Mouse (Mus musculus) liver, postnatal 0 days (tissue): ENCODE measurements around the gene Stx12. TPM values are rescaled to one million over a fixed set of nuclear protein-coding genes. Genes with fewer than 3 reads are reported as not detected.
A peak's percentile ranks its signal among the peaks of the same experiment; 100 is the strongest.

Experiments
- ATAC-seq: fragments of 200-750 bp; cut with Nextera tagmentation; 2 replicates; pipeline ENCODE4 v1.8.0; 2017; ENCODE audit warnings: mild to moderate bottlenecking, moderate library complexity
- DNase-seq: peaks from one replicate; pipeline ENCODE4 v3.0.0-alpha.2; 2016
- H3K27ac ChIP-seq: fragments of 300-500 bp; sonication (generic); 2 replicates; pipeline ENCODE4 v1.5.1; 2014; ENCODE audit warnings: antibody characterized with exemption, moderate library complexity, mild to moderate bottlenecking, low read depth
- H3K27me3 ChIP-seq: fragments of 300-500 bp; sonication (generic); 2 replicates; pipeline ENCODE4 v1.6.1; 2014; ENCODE audit warnings: low read length, control low read depth, mixed read lengths; ENCODE audit not compliant: insufficient read depth
- H3K36me3 ChIP-seq: fragments of 300-500 bp; sonication (generic); replicated peaks from 2 replicates; pipeline ENCODE4 v1.6.1; 2014; ENCODE audit warnings: mild to moderate bottlenecking, control low read depth, low read length, moderate library complexity, mixed read lengths; ENCODE audit not compliant: insufficient read depth
- H3K4me1 ChIP-seq: fragments of 300-500 bp; sonication (generic); 2 replicates; pipeline ENCODE4 v1.6.1; 2014; ENCODE audit warnings: antibody characterized with exemption, mild to moderate bottlenecking, control low read depth; ENCODE audit not compliant: insufficient read depth
- H3K4me2 ChIP-seq: fragments of 300-500 bp; sonication (generic); 2 replicates; pipeline ENCODE4 v1.6.1; 2014; ENCODE audit warnings: low read depth, mild to moderate bottlenecking, low read length, moderate library complexity, mixed read lengths
- H3K4me3 ChIP-seq: fragments of 300-500 bp; sonication (generic); 2 replicates; pipeline ENCODE4 v1.5.1; 2014; ENCODE audit warnings: low read depth, low read length
- H3K9ac ChIP-seq: fragments of 300-500 bp; sonication (generic); replicated peaks from 2 replicates; pipeline ENCODE4 v1.6.1; 2014; ENCODE audit warnings: mild to moderate bottlenecking, moderate library complexity
- H3K9me3 ChIP-seq: fragments of 300-500 bp; sonication (generic); 2 replicates; pipeline ENCODE4 v1.6.1; 2016; ENCODE audit warnings: mild to moderate bottlenecking, control low read depth, low read length, mixed read lengths
- CTCF ChIP-seq: sonication (generic); IDR thresholded peaks from 2 replicates; pipeline ENCODE4 v1.5.1; 2016; ENCODE audit warnings: antibody characterized with exemption, low read depth
- EP300 ChIP-seq: IDR thresholded peaks from 2 replicates; pipeline ENCODE4 v1.6.1; 2016; ENCODE audit warnings: antibody characterized with exemption, low read depth, mild to moderate bottlenecking
- WGBS: fragments of 180-500 bp; shearing (Covaris S2); extraction: QIAGEN DNeasy Blood & Tissue Kit; methylation state at CpG from one replicate; pipeline ENCODE4 v1.1.7; 2014; ENCODE audit not compliant: insufficient replicate concordance; 5-methylcytosine and 5-hydroxymethylcytosine counted together
- polyA plus RNA-seq: library from polyadenylated mRNA; unstranded; fragments of >200 nt; fragmentation: Nextera tagmentation; extraction: Ambion mirVana; gene quantifications from 2 replicates; pipeline ENCODE4 v1.2.1, GENCODE M21; 2015

The Stx12 gene
- polyA plus RNA-seq, 1 experiment from 2014 or later: 17.0 TPM

DNA sequence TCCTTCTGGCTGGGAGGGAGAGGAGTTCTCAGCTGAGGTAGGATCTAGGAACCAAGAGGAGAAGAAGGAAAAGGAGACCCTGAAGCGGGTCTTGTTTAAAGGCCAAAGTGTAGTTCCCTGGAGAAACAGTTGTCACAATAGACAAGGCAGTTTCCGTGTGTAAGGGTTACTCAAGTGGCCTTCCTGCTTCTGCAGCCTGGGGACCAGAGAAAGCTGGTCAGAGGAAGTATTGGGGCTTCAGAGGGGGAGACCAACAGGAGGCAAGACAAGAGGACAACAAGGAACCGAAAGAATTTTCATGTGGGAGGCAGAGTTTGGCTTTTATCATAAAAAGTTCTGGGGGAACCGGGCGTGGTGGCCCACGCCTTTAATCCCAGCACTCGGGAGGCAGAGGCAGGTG lies 67.9 kb downstream of the Stx12 start:
- no peaks in the 10 kb centered on the region for H3K9me3 ChIP-seq
- H3K27ac ChIP-seq: peak overlapping the region; percentile 74
- TF ChIP-seq EP300 (no peak), CTCF (no peak)
- no peak overlapping the region for H3K4me2 ChIP-seq
- H3K36me3 ChIP-seq: no peaks in the 10 kb centered on the region
- 42% methylated on average over 7 of the region's 7 CpGs for WGBS
- H3K9ac ChIP-seq: no peak overlapping the region
- no peak overlapping the region for H3K4me3 ChIP-seq
- ATAC-seq (no peak), DNase-seq (no peak)
- H3K27me3 ChIP-seq: no peaks in the 10 kb centered on the region
- H3K4me1 ChIP-seq: peaks cover 6% of the 10 kb centered on the region

DNA sequence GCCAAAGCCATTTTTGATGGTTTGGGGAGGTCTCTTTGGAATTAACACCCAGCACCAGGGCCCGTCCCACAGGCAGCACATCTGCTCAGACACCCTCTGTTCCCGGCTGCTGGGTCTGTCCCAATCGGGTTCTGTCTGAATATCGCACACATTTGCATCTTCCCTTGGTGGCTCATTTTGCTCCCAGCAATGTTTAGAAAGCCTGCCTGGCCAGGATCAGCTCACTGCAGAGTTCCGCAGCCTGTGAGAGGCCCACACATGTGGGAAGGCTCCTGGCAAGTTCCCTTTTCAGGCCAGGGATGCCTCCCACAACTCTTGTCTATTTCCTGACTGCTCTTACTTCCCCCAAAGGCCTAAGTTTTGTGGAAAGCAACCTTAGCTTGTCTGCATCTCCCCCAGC lies 74.7 kb downstream of the Stx12 start:
- no peak for ATAC-seq
- DNase-seq: no peak
- Histone ChIP-seq H3K27ac (peak overlapping the region; percentile 62), H3K4me2 (no peak overlapping the region), H3K36me3 (no peaks in the 10 kb centered on the region), H3K4me3 (no peak overlapping the region), H3K9ac (no peak overlapping the region), H3K9me3 (peaks cover 4% of the 10 kb centered on the region; the same call in 1 of the 2 replicates), H3K4me1 (peaks cover 19% of the 10 kb centered on the region), H3K27me3 (no peaks in the 10 kb centered on the region)
- 50% methylated on average over 5 of the region's 5 CpGs for WGBS
- no peak for TF ChIP-seq CTCF
- TF ChIP-seq EP300: no peak

- H3K9me3 ChIP-seq: peaks cover 4% of the 10 kb centered on the region; the same call in 1 of the 2 replicates
- H3K27me3 ChIP-seq: no peaks in the 10 kb centered on the region
- H3K4me2 ChIP-seq: 0 out of 2 replicates have a peak overlapping the region, but pooled peaks have one; percentile 30
- H3K36me3 ChIP-seq: no peaks in the 10 kb centered on the region
- no peak overlapping the region for H3K4me3 ChIP-seq
- TF ChIP-seq CTCF: no peak
- WGBS: 34% methylated on average over 5 of the region's 5 CpGs
- DNase-seq (peak; percentile 54), ATAC-seq (peak; percentile 50; the same call in 1 of the 2 replicates)
- H3K9ac ChIP-seq: no peak overlapping the region
- H3K4me1 ChIP-seq: peaks cover 19% of the 10 kb centered on the region
- peak overlapping the region; percentile 73 for H3K27ac ChIP-seq
Observed at GRCm38 (mm10) chr4:132807771-132808641, 76.3 kb downstream of the Stx12 start.

DNA sequence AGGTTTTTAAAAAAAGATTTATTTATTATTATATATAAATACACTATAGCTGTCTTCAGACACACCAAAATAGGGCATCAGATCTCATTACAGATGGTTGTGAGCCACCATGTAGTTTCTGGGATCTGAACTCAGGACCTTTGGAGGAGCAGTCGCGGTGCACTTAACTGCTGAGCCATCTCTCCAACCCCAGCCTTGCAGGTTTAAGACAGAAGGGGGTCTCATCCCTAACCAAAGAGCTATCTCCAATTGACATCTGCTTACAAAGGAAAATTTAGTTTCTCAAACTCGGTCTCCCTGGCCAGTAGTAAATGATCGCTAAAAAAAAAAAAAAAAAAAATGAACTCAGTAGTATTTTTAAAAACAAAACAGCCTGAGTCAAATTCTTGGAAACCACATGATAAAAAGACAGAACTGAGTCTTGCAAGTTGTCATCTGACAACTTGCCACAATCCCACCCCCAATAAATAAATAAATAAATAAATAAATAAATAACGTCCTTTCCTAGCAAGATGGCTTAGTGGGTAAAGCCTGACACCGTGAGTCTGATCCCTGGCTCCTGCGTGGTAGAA lies 77.6 kb downstream of the Stx12 start:
- Histone ChIP-seq H3K4me3 (no peak overlapping the region), H3K4me2 (no peak overlapping the region), H3K27ac (no peak overlapping the region), H3K36me3 (no peaks in the 10 kb centered on the region), H3K4me1 (peaks cover 28% of the 10 kb centered on the region), H3K27me3 (no peaks in the 10 kb centered on the region), H3K9ac (no peak overlapping the region), H3K9me3 (peaks cover 4% of the 10 kb centered on the region; the same call in 1 of the 2 replicates)
- 84% methylated on average over 7 of the region's 7 CpGs for WGBS
- no peak for ATAC-seq
- no peak for DNase-seq
- no peak for TF ChIP-seq CTCF
- TF ChIP-seq EP300: no peak

GRCm38 (mm10) chr4:132805599-132806197 lies 78.6 kb downstream of the Stx12 start:
- H3K4me2 ChIP-seq: no peak overlapping the region
- no peak for ATAC-seq
- DNase-seq: no peak
- H3K27ac ChIP-seq: 0 out of 2 replicates have a peak overlapping the region, but pooled peaks have one; percentile 29
- WGBS: 71% methylated on average over 12 of the region's 12 CpGs
- H3K4me3 ChIP-seq: no peak overlapping the region
- H3K9ac ChIP-seq: no peak overlapping the region
- peaks cover 3% of the 10 kb centered on the region; the same call in 1 of the 2 replicates for H3K9me3 ChIP-seq
- H3K4me1 ChIP-seq: peaks cover 32% of the 10 kb centered on the region
- no peaks in the 10 kb centered on the region for H3K36me3 ChIP-seq
- TF ChIP-seq CTCF: no peak
- no peak for TF ChIP-seq EP300
- no peaks in the 10 kb centered on the region for H3K27me3 ChIP-seq

DNA sequence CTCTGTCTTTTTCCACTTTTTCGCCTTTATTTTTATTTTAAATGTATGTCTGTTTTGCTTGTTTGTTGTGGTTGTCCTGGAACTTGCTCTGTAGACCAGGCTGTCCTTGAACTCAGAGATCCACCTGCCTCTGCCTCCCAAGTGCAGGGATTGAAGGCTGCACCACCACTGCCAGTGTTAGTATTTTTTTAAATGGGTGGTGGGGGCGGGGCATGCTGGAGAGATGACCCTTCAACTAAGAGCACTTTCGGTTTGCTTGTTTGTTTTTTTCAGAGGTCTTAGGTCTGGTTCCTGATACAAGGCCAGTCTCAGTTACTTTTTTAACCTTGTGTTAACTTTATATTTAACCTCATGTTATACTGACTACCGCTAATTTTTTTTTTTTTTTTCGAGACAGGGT lies 79.2 kb downstream of the Stx12 start:
- WGBS: 74% methylated on average over 5 of the region's 5 CpGs
- H3K4me1 ChIP-seq: peaks cover 32% of the 10 kb centered on the region

More for the DNA sequence above, 79.2 kb downstream of the Stx12 start:
- H3K27ac ChIP-seq: peak overlapping the region; percentile 44
- H3K9ac ChIP-seq: no peak overlapping the region
- DNase-seq (no peak), ATAC-seq (no peak)
- TF ChIP-seq EP300: no peak
- TF ChIP-seq CTCF: no peak
- no peak overlapping the region for H3K4me3 ChIP-seq
- H3K4me2 ChIP-seq: no peak overlapping the region
- H3K27me3 ChIP-seq: no peaks in the 10 kb centered on the region
- no peaks in the 10 kb centered on the region for H3K36me3 ChIP-seq
- H3K9me3 ChIP-seq: no peaks in the 10 kb centered on the region
